Mouse (Mus musculus): ENCODE results near the gene Dpp6. TPM values are rescaled to one million over a fixed set of nuclear protein-coding genes. Genes with fewer than 3 reads are reported as not detected.

The Dpp6 gene
- polyA plus RNA-seq, 3 experiments from 2014 or later: not detected

GRCm38 (mm10) chr5:27306497-27307152 lies 489.6 kb downstream of the Dpp6 start:
- ATAC-seq: no peak

DNA sequence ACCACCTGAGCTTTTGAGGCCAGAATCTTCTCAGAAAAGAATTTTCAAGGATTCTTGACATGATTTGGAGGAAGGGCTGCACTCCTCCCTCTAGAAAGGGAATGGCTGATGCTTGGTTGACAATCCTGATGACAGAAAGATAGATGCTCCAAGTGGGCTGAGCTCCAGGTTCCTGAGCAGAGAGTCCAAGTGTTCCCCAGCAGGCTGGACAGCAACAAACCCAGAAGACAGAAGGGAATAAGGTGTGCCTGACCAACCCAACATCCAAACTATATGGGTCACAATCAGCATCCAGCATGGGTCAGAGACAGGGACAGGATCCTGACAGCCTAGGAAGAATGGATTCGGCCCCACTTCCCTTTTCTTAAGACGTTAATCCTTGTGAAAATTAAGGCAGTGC lies 493.2 kb downstream of the Dpp6 start:
- ATAC-seq: no peak

DNA sequence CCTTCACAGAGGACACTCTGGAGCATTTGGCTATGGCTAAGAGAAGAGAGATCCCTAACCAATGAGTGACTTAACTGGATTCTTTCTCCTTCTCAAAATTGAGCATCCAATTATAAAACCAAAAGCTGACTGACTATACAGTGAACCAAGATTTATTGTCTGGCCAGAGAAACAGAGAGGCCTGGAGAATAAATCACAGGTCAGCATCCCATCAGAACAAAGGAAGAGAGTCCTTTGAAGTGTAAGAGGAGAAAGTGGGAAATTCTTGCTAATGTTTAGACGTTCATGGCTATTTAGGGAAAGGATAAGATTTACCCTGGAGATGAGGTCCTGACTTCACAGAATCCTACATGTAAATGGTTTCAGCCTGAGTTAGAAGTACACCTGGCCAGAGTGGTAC lies 499.7 kb downstream of the Dpp6 start:
- ATAC-seq: no peak

DNA sequence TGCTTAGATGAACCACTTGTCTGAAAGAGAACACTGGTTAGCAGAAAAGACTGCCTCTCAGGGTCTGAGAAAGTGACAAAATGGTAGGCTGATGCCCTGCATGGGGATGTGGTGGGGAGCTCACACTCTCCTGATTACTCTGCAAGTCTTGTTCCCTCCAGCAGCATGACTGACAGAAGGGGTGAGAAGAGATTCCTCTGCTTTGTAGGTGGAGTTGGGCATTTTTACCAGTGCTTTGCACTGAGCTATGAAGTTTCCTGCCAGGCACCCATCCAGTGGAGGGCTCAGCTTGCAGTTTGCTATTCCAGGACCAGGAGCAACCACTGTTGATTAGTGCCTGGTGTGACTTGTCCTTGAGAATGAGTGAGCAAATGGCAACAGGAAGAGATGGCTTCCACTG lies 500.3 kb downstream of the Dpp6 start:
- no peak for ATAC-seq

DNA sequence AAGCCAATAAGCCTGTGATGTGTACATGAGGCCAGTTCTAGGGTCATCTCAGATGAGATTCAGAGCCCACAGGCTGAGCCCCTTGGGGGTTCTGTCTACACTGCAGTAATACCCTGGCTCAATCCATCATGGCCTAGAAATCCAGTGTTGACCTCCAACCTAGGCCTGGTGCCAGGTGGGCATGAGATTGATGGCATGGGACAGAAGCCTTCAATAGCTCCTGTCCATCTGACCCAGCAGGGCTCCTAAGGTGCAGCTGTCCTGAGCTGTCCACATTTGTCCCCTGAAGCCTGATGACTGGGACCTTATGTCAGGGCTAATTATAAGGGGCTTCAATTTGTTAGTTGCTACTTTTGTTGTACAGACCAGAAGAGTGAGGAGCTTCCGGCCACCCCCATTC lies 500.8 kb downstream of the Dpp6 start:
- ATAC-seq: no peak

DNA sequence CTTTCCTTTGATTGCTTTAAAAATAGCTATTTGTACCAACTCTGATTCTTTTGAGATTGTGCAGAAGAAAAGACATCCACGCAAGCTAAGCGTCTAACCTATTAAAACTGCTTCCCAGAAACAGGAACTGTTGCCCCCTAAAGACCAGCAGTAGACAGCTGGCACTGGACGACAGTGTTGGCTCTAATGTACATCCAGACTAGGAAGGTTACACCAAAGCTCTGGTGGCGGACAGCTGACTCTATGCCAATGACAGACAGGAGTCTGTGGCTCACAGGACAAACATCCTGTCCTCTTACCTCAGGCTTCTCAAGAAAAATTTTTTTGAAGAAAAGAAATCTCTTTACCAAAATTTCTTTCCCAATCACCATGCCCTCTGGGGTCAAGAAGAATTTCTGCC lies 502.7 kb downstream of the Dpp6 start:
- no peak for ATAC-seq

- ATAC-seq: peak; percentile 46
These were observed 506.1 kb downstream of the Dpp6 start for GRCm38 (mm10) chr5:27322895-27323792.

GRCm38 (mm10) chr5:27324346-27324928 lies 507.4 kb downstream of the Dpp6 start:
- no peak for ATAC-seq

DNA sequence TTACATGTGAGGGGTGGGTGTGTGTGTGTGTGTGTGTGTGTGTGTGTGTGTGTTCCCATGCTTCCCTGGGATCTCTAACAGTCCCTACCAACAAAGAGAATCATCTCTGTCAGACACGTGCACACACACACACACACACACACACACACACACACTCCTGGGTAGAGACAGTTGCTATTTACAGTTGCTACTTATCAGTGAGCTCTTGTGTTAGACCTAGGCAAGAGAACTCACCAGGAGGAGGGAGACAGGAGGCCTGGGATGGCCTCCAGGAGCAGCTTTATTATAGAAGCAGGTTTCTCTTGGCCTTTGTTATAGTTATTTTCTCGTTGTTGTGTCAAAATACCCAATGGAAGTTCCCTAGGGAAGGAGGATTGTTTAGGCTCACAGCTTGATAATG lies 519.7 kb downstream of the Dpp6 start:
- no peak for ATAC-seq

GRCm38 (mm10) chr5:27339196-27340030 lies 522.4 kb downstream of the Dpp6 start:
- no peak for ATAC-seq

- ATAC-seq: no peak
These were observed 525.3 kb downstream of the Dpp6 start for GRCm38 (mm10) chr5:27342276-27342675.

GRCm38 (mm10) chr5:27343626-27344025 lies 526.6 kb downstream of the Dpp6 start:
- no peak for ATAC-seq

- no peak for ATAC-seq
These were observed 531.4 kb downstream of the Dpp6 start for GRCm38 (mm10) chr5:27348181-27349095.

GRCm38 (mm10) chr5:27357630-27358029 lies 540.6 kb downstream of the Dpp6 start:
- no peak for ATAC-seq

DNA sequence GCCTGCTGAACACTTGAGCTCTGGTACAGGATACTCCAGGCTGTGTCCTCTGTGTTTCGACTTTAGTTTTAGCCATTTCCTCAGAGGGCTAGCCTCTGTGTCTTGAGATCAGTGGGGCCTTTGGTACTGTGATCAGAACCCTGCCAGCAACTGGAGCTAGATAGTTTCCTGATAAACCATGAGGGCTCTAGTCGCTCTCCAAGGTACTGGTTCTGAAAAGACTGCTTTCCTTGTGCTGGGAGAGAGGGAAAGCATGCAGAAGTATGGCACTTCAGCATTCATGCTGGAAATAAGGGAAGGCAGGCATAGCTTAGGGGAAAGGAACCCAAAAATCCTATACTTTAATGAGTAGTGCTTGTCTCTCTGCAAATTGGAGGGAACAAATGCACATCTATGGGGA lies 548.9 kb downstream of the Dpp6 start:
- ATAC-seq: no peak

DNA sequence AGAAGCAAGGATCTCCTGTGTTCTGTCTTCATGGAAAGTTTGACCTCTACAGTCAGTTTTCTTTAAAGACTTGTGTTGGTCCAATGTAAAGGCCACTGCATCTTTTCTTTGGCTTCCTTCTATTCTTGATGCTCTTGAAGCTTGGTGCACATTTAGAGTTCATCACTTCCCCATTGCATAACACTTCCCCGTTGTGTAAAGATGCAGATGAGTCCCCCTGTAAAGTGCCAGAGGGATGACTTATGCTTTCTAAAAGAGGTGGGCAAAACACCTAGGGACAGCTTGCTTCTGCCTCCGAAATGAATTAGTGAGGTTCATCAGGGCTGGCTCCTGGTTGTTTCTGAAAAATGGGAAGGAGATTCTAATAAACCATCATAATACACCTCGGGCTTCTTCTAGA lies 553.8 kb downstream of the Dpp6 start:
- no peak for ATAC-seq

DNA sequence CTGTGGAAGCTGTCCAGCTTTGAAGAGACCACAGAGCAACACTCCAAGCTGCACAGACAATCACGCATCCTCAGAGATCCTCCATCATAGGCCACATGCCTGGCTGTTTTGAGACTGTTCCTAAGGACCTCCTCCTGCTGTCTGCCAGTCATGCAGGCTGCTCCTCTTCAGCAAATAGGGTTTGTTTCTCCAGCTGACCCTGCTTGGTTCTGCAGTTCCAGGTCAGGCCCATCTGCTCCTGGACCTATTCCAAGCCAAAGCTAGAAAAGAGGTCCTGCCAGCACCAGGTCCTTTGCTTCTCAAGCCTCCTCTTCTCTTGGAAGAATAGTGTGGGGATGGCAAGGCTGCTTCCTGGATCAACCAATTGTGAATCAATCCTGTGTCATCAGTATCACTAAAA lies 556.9 kb downstream of the Dpp6 start:
- no peak for ATAC-seq

- ATAC-seq: no peak
These were observed 558.8 kb downstream of the Dpp6 start for GRCm38 (mm10) chr5:27375841-27376240.

GRCm38 (mm10) chr5:27380656-27381385 lies 563.8 kb downstream of the Dpp6 start:
- no peak for ATAC-seq

DNA sequence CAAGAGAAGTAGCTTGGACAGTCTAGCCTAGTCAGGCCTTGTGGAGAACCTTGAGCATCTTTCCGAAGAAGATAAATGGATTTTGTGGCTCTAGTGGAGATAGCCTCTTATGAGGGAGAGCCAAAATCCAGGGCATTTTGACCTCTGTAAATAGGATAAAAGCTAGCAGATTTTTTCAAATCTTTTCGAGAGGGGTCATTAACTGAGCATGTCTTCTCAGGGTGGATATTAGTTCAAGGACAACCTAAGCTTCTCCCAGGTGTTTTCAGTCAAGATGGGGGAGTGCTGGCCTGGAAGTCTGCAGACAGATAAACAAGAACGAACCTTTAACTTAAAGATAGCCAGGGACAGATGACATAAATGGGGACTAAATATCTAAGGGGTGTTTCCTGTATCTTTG lies 581.4 kb downstream of the Dpp6 start:
- no peak for ATAC-seq

DNA sequence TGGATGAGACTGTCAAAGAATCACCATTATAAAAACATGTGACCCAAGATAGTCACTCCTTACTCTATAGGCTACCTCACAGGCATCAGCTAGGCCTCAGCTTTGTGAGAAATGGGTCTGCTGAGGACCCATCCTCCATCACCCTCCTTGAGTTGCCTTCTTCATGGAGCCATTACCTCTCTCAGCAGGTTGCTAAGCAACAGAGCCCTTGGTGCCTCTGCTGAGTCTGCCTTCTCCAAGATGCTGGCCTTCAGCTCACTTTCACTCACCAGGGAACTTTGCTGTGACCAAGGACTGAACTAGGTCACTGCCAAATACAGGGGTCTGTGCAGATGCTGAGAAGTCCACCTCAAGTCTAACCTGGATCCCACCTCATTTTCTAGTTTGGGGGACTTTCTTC lies 582.1 kb downstream of the Dpp6 start:
- ATAC-seq: no peak

All from inflammation-experienced regulatory T-cells, adult 6 months (primary cell).